Mouse (Mus musculus) liver, postnatal 0 days (tissue): ENCODE data around the gene Spesp1.

Experiments used
- CTCF ChIP-seq: sonication (generic); IDR thresholded peaks from 2 replicates; pipeline ENCODE4 v1.5.1; 2016; ENCODE audit warnings: antibody characterized with exemption, low read depth
- EP300 ChIP-seq: IDR thresholded peaks from 2 replicates; pipeline ENCODE4 v1.6.1; 2016; ENCODE audit warnings: antibody characterized with exemption, low read depth, mild to moderate bottlenecking

- no peak for TF ChIP-seq CTCF
- TF ChIP-seq EP300 = no peak
These were observed 31.7 kb downstream of the Spesp1 start for GRCm38 (mm10) chr9:62250296-62250695.
